Mouse (Mus musculus): ENCODE results near the gene Olfr1367. TPM values are rescaled to one million over a fixed set of nuclear protein-coding genes. Genes with fewer than 3 reads are reported as not detected.
A peak's percentile ranks its signal among the peaks of the same experiment; 100 is the strongest.

Gene Olfr1367
- polyA plus RNA-seq (2015; fragmentation: Nextera tagmentation; extraction: Ambion mirVana) = not detected in 2 replicates

- Histone ChIP-seq H3K4me3 (no peak within 1 kb of the TSS), H3K9ac (no peak within 1 kb of the TSS), H3K36me3 (no peaks in the 10 kb centered on the region), H3K27me3 (no peaks in the 10 kb centered on the region), H3K4me2 (no peak within 1 kb of the TSS), H3K9me3 (no peaks in the 10 kb centered on the region), H3K4me1 (replicated peaks) (no peaks in the 10 kb centered on the region), H3K27ac (replicated peaks) (no peak within 1 kb of the TSS)
- ATAC-seq (ENCODE audit: low FRiP score, low read depth) = no peak
- 96% methylated on average over 1 of the region's 1 CpGs for WGBS
Observed at GRCm38 (mm10) chr13:21346610-21347009, at the start of gene Olfr1367. Gene Olfr1367 (plus strand): TSS chr13:21346910.

- Histone ChIP-seq H3K27me3 (no peaks in the 10 kb centered on the region), H3K4me2 (no peak overlapping the region), H3K9ac (no peak overlapping the region), H3K27ac (replicated peaks) (no peak overlapping the region), H3K36me3 (no peaks in the 10 kb centered on the region), H3K4me3 (no peak overlapping the region), H3K9me3 (no peaks in the 10 kb centered on the region), H3K4me1 (replicated peaks) (no peaks in the 10 kb centered on the region)
- 63% methylated on average over 3 of the region's 3 CpGs for WGBS
- ATAC-seq (ENCODE audit: low FRiP score, low read depth) = no peak
Observed at GRCm38 (mm10) chr13:21298557-21298956, 48.2 kb upstream of the Olfr1367 start.

DNA sequence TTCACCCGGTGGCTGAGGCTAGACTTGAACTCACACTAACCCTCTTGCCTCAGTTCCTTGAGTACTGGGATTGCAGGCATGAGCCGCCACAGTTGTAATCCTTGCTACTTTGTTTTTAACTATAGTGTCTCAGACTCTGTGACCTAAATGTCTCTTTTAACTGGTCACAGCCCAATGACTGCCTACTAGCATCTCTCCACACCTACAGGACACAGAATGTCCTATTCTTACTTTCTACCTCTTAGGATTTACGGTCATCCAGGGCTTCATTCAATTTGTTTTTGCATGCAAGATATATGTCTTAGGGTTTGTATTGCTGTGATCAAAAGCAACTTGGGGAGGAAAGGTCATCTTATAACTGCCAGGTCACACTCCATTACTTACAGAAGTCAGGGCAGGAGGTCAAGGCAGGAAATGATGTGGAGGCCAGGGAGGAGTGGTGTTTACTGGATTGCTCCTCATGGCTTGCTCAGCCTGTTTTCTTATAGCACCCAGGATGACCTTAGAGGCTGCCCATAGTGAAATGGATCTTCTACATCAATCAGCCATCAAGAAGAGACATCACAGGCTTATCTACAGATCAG is 42.1 kb upstream of the Olfr1367 start:
- no peak overlapping the region for H3K4me2 ChIP-seq
- H3K27me3 ChIP-seq = no peaks in the 10 kb centered on the region
- ATAC-seq (ENCODE audit: low FRiP score, low read depth) = no peak
- no peaks in the 10 kb centered on the region for H3K9me3 ChIP-seq
- H3K4me3 ChIP-seq = no peak overlapping the region
- H3K9ac ChIP-seq = no peak overlapping the region
- no peaks in the 10 kb centered on the region for H3K36me3 ChIP-seq
- WGBS = 82% methylated on average over 3 of the region's 3 CpGs
- H3K4me1 ChIP-seq (replicated peaks) = no peaks in the 10 kb centered on the region
- no peak overlapping the region for H3K27ac ChIP-seq (replicated peaks)

DNA sequence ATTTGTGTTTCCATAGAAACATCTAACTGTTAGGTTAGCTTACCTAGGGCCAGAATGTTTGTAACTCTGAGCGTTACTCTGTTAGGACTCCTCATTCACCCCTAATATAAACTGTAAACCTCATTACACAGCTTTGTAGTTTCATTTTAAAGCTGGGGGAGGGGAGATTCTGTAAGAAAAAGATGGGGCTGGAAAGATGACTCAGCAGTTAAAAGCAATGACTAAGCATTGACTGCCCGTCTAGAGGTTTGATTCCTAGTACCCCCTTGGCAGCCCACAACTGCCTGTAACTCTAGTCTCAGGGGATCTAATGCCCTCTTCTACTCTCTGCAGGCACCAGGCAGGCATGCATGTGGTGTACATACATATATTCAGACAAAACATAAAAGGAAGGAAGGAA is 36.9 kb upstream of the Olfr1367 start:
- WGBS = 74% methylated on average over 2 of the region's 2 CpGs
- no peak overlapping the region for H3K9ac ChIP-seq
- no peak for ATAC-seq (ENCODE audit: low FRiP score, low read depth)
- H3K36me3 ChIP-seq = no peaks in the 10 kb centered on the region
- no peaks in the 10 kb centered on the region for H3K4me1 ChIP-seq (replicated peaks)
- H3K27ac ChIP-seq (replicated peaks) = no peak overlapping the region
- H3K27me3 ChIP-seq = no peaks in the 10 kb centered on the region
- no peak overlapping the region for H3K4me2 ChIP-seq
- no peaks in the 10 kb centered on the region for H3K9me3 ChIP-seq
- no peak overlapping the region for H3K4me3 ChIP-seq

- no peak within 1 kb of the TSS for H3K4me2 ChIP-seq
- H3K36me3 ChIP-seq = no peaks in the 10 kb centered on the region
- H3K9ac ChIP-seq = no peak within 1 kb of the TSS
- H3K4me3 ChIP-seq = no peak within 1 kb of the TSS
- no peaks in the 10 kb centered on the region for H3K9me3 ChIP-seq
- no peak within 1 kb of the TSS for H3K27ac ChIP-seq (replicated peaks)
- no peaks in the 10 kb centered on the region for H3K27me3 ChIP-seq
- ATAC-seq (ENCODE audit: low FRiP score, low read depth) = no peak
- WGBS = 12% methylated on average over 3 of the region's 3 CpGs
- H3K4me1 ChIP-seq (replicated peaks) = no peaks in the 10 kb centered on the region
Observed at GRCm38 (mm10) chr13:21311926-21312325, 34.8 kb upstream of the Olfr1367 start, which contains the start of gene Gpx6. Gene Gpx6 (plus strand): TSS chr13:21312125.

DNA sequence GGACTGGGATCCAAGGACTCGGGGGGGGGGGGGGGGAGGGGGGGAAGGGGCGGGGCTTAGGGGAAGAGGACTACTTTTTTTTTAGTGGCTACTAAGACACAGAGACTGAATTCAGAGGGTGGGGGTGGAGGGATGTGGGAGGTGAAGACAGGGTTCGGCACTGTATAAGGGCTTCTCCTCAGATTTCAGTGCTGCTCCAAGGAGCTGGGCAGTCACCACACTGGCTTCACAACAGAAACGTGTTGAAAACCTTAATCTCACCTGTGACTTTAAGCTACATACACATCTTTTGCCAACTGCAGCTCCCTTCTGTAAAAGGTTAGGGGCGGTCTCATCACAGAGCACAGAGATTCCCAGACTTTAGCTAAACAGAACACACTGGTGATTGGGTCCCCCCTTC is 33.9 kb upstream of the Olfr1367 start:
- Histone ChIP-seq H3K27ac (replicated peaks) (no peak overlapping the region), H3K9me3 (no peaks in the 10 kb centered on the region), H3K9ac (no peak overlapping the region), H3K4me3 (no peak overlapping the region), H3K4me1 (replicated peaks) (no peaks in the 10 kb centered on the region), H3K4me2 (no peak overlapping the region), H3K27me3 (no peaks in the 10 kb centered on the region), H3K36me3 (no peaks in the 10 kb centered on the region)
- WGBS = 40% methylated on average over 4 of the region's 5 CpGs
- no peak for ATAC-seq (ENCODE audit: low FRiP score, low read depth)

DNA sequence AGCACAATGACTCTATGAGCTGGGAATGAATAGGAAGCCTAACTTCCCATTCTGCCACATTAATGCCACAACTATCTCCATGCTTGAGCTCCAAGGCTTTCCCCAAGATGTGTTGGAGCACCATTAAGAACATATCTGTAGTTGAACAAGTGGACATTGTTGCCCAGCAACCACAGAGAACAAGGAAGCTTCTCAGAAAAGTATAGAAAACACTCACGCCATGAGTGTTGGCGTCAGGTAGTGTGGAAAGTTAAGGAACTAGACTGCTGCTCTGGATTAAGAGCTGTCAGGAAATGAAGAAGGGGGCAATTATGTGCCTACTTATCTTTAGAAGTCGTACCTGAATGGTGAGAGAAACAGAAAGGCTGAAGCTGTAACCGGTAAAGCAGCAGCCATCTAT is 32.8 kb upstream of the Olfr1367 start:
- Histone ChIP-seq H3K36me3 (no peaks in the 10 kb centered on the region), H3K27me3 (0 out of 2 replicates have a peak, but pooled peaks cover 3% of the 10 kb centered on the region), H3K4me1 (replicated peaks) (no peaks in the 10 kb centered on the region), H3K4me3 (no peak overlapping the region), H3K9me3 (no peaks in the 10 kb centered on the region), H3K27ac (replicated peaks) (no peak overlapping the region), H3K4me2 (no peak overlapping the region), H3K9ac (no peak overlapping the region)
- 88% methylated on average over 4 of the region's 4 CpGs for WGBS
- no peak for ATAC-seq (ENCODE audit: low FRiP score, low read depth)

GRCm38 (mm10) chr13:21320262-21320661 is 26.4 kb upstream of the Olfr1367 start:
- no peaks in the 10 kb centered on the region for H3K36me3 ChIP-seq
- no peak overlapping the region for H3K4me3 ChIP-seq
- peaks cover 7% of the 10 kb centered on the region for H3K27me3 ChIP-seq
- no peaks in the 10 kb centered on the region for H3K9me3 ChIP-seq
- no peak overlapping the region for H3K9ac ChIP-seq
- WGBS = 77% methylated on average over 3 of the region's 3 CpGs
- no peak overlapping the region for H3K4me2 ChIP-seq
- no peak overlapping the region for H3K27ac ChIP-seq (replicated peaks)
- no peaks in the 10 kb centered on the region for H3K4me1 ChIP-seq (replicated peaks)
- no peak for ATAC-seq (ENCODE audit: low FRiP score, low read depth)

DNA sequence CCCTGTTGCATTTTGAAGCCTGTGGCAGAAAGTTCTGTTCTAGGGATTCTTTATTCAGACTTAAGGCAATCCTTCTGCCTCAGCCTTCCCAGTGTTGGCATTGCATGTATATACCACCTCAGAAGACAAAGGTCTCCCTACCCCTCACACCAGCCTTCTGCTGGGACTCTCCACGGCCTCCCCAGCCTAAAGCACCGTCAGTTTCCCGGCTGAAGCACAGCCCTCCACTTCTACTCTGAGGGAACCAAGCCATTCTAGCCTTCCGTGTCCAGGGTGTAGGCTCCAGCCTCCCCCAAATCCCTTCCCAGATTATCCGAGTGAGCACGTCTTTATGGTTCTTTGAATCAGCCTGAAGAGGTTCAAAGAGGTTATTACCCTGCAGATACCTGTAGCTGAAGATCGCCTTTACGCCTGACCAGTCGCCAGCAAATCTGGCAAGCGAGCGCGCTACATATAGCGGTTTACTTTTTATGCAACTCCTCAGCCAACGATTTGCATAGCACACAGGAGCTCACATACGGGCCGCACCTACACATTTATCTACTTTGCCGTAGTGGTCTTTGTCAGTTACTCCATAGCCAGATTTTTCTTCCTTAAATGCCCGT is 24.7 kb upstream of the Olfr1367 start:
- peak overlapping the region; percentile 51 for H3K4me2 ChIP-seq
- ATAC-seq (ENCODE audit: low FRiP score, low read depth) = peak; percentile 24; the same call in 1 of the 2 replicates
- no peaks in the 10 kb centered on the region for H3K9me3 ChIP-seq
- peaks cover 7% of the 10 kb centered on the region for H3K27me3 ChIP-seq
- peak overlapping the region; percentile 37 for H3K4me3 ChIP-seq
- 0 out of 2 replicates have a peak, but pooled peaks cover 3% of the 10 kb centered on the region for H3K4me1 ChIP-seq (replicated peaks)
- H3K27ac ChIP-seq (replicated peaks) = no peak overlapping the region
- no peaks in the 10 kb centered on the region for H3K36me3 ChIP-seq
- peak overlapping the region; percentile 5; the same call in 1 of the 2 replicates for H3K9ac ChIP-seq
- WGBS = 3% methylated on average over 18 of the region's 18 CpGs

GRCm38 (mm10) chr13:21322509-21323375 is 24.0 kb upstream of the Olfr1367 start:
- Histone ChIP-seq H3K9ac (peak overlapping the region; percentile 5; the same call in 1 of the 2 replicates), H3K9me3 (no peaks in the 10 kb centered on the region), H3K36me3 (no peaks in the 10 kb centered on the region), H3K4me2 (peak overlapping the region; percentile 51), H3K27me3 (peaks cover 7% of the 10 kb centered on the region), H3K4me1 (replicated peaks) (peaks cover 11% of the 10 kb centered on the region), H3K4me3 (peak overlapping the region; percentile 37), H3K27ac (replicated peaks) (no peak overlapping the region)
- WGBS = 13% methylated on average over 18 of the region's 18 CpGs
- no peak for ATAC-seq (ENCODE audit: low FRiP score, low read depth)

DNA sequence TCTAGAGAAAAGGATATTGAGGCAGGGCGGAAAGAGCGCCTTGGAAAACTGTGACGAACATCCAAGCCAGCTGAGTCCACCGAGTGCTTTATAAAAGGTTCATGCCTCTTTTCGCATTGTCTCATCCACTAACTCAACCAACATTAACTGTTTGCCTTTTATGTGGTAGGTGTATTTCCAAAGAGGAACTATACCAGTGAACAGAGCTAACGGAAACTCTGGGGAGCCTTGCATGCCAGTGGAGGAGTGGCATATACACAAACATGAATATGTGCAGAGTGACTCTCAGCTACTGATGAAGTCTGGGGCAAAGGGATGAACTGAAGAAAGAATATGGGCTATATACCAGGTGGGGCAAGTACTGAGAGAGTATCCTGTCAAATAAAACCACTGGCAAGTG is 23.3 kb upstream of the Olfr1367 start:
- Histone ChIP-seq H3K27me3 (peaks cover 11% of the 10 kb centered on the region), H3K4me3 (peak overlapping the region; percentile 37)
- no peak for ATAC-seq (ENCODE audit: low FRiP score, low read depth)

GRCm38 (mm10) chr13:21326191-21326590 is 20.5 kb upstream of the Olfr1367 start:
- H3K4me3 ChIP-seq = peak overlapping the region; percentile 43
- H3K4me1 ChIP-seq (replicated peaks) = peaks cover 13% of the 10 kb centered on the region
- 0 out of 2 replicates have a peak, but pooled peaks have one; percentile 38 for ATAC-seq (ENCODE audit: low FRiP score, low read depth)
- H3K4me2 ChIP-seq = peak overlapping the region; percentile 60
- WGBS = 14% methylated on average over 4 of the region's 4 CpGs
- H3K36me3 ChIP-seq = no peaks in the 10 kb centered on the region
- no peak overlapping the region for H3K27ac ChIP-seq (replicated peaks)
- no peak overlapping the region for H3K9ac ChIP-seq
- H3K27me3 ChIP-seq = peaks cover 9% of the 10 kb centered on the region
- H3K9me3 ChIP-seq = no peaks in the 10 kb centered on the region

More for the DNA sequence above, 23.3 kb upstream of the Olfr1367 start:
- Histone ChIP-seq H3K36me3 (no peaks in the 10 kb centered on the region), H3K4me2 (peak overlapping the region; percentile 51), H3K4me1 (replicated peaks) (peaks cover 13% of the 10 kb centered on the region), H3K9ac (no peak overlapping the region), H3K27ac (replicated peaks) (no peak overlapping the region), H3K9me3 (no peaks in the 10 kb centered on the region)
- 71% methylated on average over 6 of the region's 6 CpGs for WGBS

Measured in hindbrain, embryonic 15.5 days (tissue).